Mouse (Mus musculus): Measurements from ENCODE around the gene Itsn1.

Itsn1 gene

DNA sequence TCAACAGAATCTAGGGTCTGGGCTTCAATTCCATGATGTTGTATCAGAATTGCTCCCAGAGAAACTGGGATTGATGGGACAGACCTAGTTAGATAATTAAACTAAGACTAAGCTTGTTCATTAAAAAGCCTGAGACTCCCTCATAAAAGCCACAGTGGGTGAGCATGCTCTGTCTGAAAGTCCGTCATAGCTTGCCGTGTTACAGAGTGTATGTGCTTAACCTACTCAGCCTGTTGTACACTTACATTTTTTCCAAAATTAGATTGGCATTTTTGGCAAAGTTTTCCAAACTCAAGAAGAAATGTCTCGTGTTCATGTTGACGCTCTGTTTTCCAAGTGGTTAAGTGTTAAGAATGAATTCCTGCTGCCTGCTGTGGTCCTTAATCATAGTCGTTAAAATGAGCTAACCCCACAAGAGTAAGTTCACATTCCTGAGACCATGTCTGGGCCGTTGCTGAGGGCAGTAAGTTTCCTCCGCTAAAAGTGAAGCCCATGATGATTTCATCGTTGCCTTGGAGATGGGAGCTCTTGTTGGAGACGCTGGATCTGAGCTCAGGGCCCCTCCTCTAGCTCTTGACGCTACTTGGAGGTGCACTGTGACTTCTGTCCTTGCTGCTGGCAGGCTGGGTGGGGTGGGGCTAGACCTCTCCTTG, 117.1 kb downstream of the Itsn1 start:
- no peak for DNase-seq (ENCODE audit: low spot score in 2 of 2)

- DNase-seq (ENCODE audit: low spot score in 2 of 2): no peak
Measured at GRCm38 (mm10) chr16:91847525-91848225, 118.6 kb downstream of the Itsn1 start.

DNA sequence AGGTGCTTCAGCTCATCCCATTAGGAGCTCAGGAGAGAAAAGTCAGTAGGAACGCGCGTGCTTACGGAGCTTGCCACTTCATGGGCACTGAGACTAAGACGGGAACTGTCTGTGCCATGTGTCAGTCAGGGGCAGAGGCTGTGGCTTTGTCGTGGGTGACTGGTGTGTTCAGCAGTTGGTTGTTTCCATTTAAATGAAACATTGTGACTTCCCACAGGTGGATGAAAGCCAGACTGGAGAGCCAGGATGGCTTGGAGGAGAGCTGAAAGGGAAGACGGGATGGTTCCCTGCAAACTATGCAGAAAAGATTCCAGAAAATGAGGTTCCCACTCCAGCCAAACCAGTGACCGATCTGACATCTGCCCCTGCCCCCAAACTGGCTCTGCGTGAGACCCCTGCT, 119.4 kb downstream of the Itsn1 start:
- DNase-seq (ENCODE audit: low spot score in 2 of 2): no peak

- no peak for DNase-seq (ENCODE audit: low spot score in 2 of 2)
Measured at GRCm38 (mm10) chr16:91848906-91849603, 120.0 kb downstream of the Itsn1 start.

- DNase-seq (ENCODE audit: low spot score in 2 of 2): no peak
Measured at GRCm38 (mm10) chr16:91850175-91850574, 121.1 kb downstream of the Itsn1 start.

GRCm38 (mm10) chr16:91851456-91852231, 122.6 kb downstream of the Itsn1 start:
- DNase-seq (ENCODE audit: low spot score in 2 of 2): no peak

- DNase-seq (ENCODE audit: low spot score in 2 of 2): no peak
Measured at GRCm38 (mm10) chr16:91852753-91853152, 123.7 kb downstream of the Itsn1 start.

- DNase-seq (ENCODE audit: low spot score in 2 of 2): no peak
Measured at GRCm38 (mm10) chr16:91853223-91853622, 124.1 kb downstream of the Itsn1 start.

GRCm38 (mm10) chr16:91858695-91859094, 129.6 kb downstream of the Itsn1 start:
- DNase-seq (ENCODE audit: low spot score in 2 of 2): no peak

DNA sequence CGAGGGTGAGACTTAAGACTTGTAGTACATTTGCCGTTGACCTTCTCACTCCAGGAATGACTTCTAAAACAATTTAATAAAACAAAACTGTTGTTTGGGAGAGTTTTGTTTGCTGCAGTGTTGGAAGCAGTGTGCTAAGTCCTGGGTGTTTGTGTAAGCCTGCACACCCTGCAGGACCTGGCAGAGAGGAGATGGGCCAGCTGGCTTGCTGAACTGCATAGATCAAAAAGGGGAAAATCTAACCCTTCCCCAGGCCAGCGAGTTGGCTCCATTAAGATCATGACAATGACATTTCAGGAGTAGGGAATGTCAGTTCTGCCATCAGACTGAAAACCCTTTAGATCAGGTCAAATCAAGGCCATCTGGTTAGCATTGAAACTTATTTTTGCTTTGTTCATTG, 130.1 kb downstream of the Itsn1 start:
- no peak for DNase-seq (ENCODE audit: low spot score in 2 of 2)

- no peak for DNase-seq (ENCODE audit: low spot score in 2 of 2)
Measured at GRCm38 (mm10) chr16:91859958-91860357, 130.9 kb downstream of the Itsn1 start.

- no peak for DNase-seq (ENCODE audit: low spot score in 2 of 2)
Measured at GRCm38 (mm10) chr16:91860471-91861125, 131.5 kb downstream of the Itsn1 start.

DNA sequence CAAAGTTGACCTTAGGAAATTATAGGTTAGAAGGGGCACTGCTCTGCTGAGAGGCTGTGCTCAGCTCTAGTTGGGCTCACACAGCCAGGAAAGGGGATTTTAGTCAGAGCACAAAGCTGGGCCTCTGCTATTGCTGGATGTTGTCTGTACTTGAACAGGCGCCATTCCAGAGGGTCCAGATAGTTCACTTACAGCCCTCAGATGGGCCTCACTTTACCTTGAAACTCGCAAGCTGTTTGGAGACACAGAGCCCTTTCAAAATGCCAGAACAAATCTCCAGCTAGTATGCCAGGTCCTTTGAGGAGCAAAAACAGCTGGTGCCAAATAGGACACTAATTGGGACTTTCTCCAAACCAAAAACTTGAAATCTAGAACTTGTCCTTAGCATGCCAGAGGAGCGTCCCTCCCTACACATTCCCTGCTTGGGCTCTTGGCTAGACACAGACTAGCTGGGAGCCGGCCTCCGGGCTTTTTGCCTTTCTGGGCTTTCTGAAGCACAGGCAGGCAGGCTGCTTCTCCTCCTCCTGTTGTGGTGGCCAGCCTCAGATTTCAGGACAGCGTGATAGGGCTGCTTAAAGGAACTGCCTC, 132.8 kb downstream of the Itsn1 start:
- DNase-seq (ENCODE audit: low spot score in 2 of 2): no peak

DNA sequence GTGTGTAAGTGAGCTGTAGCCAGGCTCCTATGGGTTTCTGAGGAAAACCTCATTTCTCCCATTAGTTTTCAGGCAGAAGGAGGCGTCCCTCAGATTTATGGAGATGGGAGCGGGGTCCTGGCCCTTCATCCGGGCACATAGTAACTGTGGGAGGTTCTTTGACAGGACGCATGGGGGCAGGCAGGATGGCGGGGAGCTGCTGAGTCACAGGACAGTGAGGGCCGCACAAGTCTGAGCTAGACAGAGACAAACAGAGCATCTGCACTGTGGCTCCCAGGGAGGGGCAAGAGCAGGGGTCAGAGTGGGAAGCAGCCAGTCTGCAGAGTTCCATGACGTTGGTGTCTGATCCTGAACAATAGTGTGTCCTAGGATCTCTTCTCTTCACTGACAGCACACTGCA, 133.8 kb downstream of the Itsn1 start:
- DNase-seq (ENCODE audit: low spot score in 2 of 2): no peak

GRCm38 (mm10) chr16:91864646-91865332, 135.7 kb downstream of the Itsn1 start:
- DNase-seq (ENCODE audit: low spot score in 2 of 2): no peak

GRCm38 (mm10) chr16:91865570-91866257, 136.6 kb downstream of the Itsn1 start:
- no peak for DNase-seq (ENCODE audit: low spot score in 2 of 2)

DNA sequence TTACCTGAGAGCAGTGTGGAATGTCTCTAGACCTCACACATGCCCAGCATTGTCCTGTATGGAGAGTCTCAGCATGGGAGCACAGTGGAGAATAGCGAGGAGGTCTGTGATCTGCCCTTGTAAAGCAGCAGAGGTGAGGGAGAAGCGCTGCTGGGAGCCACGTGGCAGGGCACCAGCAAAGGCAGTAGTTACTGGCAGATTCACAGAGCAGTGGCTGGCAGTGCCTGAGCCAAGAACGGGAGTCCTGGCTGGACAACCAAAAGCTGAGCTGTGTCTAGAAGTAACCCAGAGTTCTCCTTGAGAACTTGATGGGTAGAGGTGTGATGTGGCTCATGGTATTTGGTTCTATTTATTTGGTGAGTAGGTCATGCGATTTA, 137.2 kb downstream of the Itsn1 start:
- no peak for DNase-seq (ENCODE audit: low spot score in 2 of 2)

GRCm38 (mm10) chr16:91867672-91868071, 138.6 kb downstream of the Itsn1 start:
- DNase-seq (ENCODE audit: low spot score in 2 of 2): no peak

DNA sequence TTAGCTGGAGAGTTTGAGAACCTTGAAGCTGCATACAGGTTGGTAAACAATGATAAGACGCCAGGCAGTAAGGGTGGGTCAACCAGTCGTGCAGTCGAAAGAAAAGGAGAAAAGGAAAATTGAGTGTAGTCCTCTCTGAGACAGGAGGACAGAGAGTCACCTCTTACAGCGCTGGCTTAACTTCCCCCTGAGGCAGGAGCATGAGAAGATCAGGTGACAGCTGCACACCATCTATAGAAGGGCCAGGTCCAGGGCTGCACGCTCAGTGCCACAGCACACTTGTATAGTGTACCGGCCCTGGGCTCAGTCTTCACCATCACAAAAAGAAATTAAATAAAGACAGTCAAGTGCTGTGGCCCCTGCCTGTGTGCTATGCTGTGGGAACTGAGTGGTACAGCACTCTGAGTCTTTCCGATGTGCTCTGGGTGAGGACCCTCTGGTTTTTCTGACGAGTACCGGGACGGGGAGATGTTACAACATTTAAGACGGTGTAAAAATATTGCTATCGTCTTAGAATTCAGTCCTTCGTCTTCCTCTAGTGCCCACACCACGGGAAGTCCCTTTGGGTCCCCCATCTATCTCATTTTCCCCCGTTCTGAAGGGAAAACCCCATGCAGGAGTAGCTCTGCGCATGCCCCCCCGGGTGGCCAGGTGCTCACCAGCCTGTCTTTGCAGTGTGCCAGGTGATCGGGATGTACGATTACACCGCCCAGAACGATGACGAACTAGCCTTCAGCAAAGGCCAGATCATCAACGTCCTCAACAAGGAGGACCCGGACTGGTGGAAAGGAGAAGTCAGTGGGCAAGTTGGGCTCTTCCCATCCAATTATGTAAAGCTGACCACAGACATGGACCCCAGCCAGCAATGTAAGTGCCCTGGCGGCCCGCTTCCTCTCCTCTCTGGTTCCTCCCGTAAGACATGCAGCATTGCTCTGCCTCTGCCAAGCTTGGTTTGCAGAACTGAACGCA, 140.1 kb downstream of the Itsn1 start:
- DNase-seq (ENCODE audit: low spot score in 2 of 2): no peak
